Mouse (Mus musculus) left cerebral cortex, adult 8-10 months (tissue): ENCODE data around the gene Kl. TPM values are rescaled to one million over a fixed set of nuclear protein-coding genes. Genes with fewer than 3 reads are reported as not detected.

ENCODE experiments used
- DNase-seq, 2 experiments: peaks; one replicate each; pipeline ENCODE4 v3.0.0; 2022; ENCODE audit warnings: low spot score in 2 of 2
- total RNA-seq, 4 experiments: library from RNA; stranded (reverse); gene quantifications; 2 replicates each; pipeline ENCODE4 v1.2.4; 2022

Kl gene
- total RNA-seq, 4 experiments from 2014 or later = 3.5 to 11.1 (median 4.1) TPM

- no peak for DNase-seq
Observed at GRCm38 (mm10) chr5:151026069-151026468, 73.7 kb downstream of the Kl start.

- no peak for DNase-seq
Observed at GRCm38 (mm10) chr5:151027171-151027570, 74.8 kb downstream of the Kl start.

- no peak for DNase-seq
Observed at GRCm38 (mm10) chr5:151028906-151029305, 76.5 kb downstream of the Kl start.

- no peak for DNase-seq
Observed at GRCm38 (mm10) chr5:151034715-151035512, 82.5 kb downstream of the Kl start.

- no peak for DNase-seq
Observed at GRCm38 (mm10) chr5:151037871-151038270, 85.5 kb downstream of the Kl start.

GRCm38 (mm10) chr5:151042911-151043310, 90.5 kb downstream of the Kl start:
- DNase-seq = no peak
